ENCODE assay signal across 24 mouse cellular contexts in genomic region chr3:82758967-82759366, GRCm38 (mm10).
"Had no signal": no experiment of that assay in that cellular context is flagged by ENCODE, and none has a peak within 500 bp of the region (broad histone marks: within the 10 kb centered on the region; RNA-seq: fewer than 3 reads in every experiment).

No protein-coding gene starts in this region.

- H3K27ac ChIP-seq: embryonic facial prominence, embryonic 10.5 days; embryonic facial prominence, embryonic 12.5 days; embryonic facial prominence, embryonic 13.5 days; embryonic facial prominence, embryonic 15.5 days; forebrain, embryonic 10.5 days; forebrain, embryonic 12.5 days; forebrain, embryonic 13.5 days; forebrain, embryonic 15.5 days; gastrocnemius, adult 2 months; heart, adult 2 months; heart, embryonic 10.5 days had no signal

- H3K27me3 ChIP-seq: embryonic facial prominence, embryonic 12.5 days; embryonic facial prominence, embryonic 13.5 days; embryonic facial prominence, embryonic 15.5 days; forebrain, embryonic 12.5 days; forebrain, embryonic 13.5 days; forebrain, embryonic 15.5 days had no signal

- H3K9me3 ChIP-seq: embryonic facial prominence, embryonic 10.5 days; embryonic facial prominence, embryonic 12.5 days; embryonic facial prominence, embryonic 13.5 days; embryonic facial prominence, embryonic 15.5 days; forebrain, embryonic 10.5 days; forebrain, embryonic 12.5 days; forebrain, embryonic 13.5 days; forebrain, embryonic 15.5 days; heart, embryonic 10.5 days had no signal

- H3K36me3 ChIP-seq: embryonic facial prominence, embryonic 10.5 days; embryonic facial prominence, embryonic 12.5 days; embryonic facial prominence, embryonic 13.5 days; embryonic facial prominence, embryonic 15.5 days; forebrain, embryonic 10.5 days; forebrain, embryonic 12.5 days; forebrain, embryonic 15.5 days; heart, embryonic 10.5 days had no signal

- H3K9ac ChIP-seq: embryonic facial prominence, embryonic 12.5 days; embryonic facial prominence, embryonic 13.5 days; embryonic facial prominence, embryonic 15.5 days; forebrain, embryonic 12.5 days; forebrain, embryonic 13.5 days; forebrain, embryonic 15.5 days; forebrain, postnatal 0 days had no signal

- H3K4me2 ChIP-seq: embryonic facial prominence, embryonic 12.5 days; embryonic facial prominence, embryonic 13.5 days; embryonic facial prominence, embryonic 15.5 days; forebrain, embryonic 12.5 days; forebrain, embryonic 13.5 days; forebrain, embryonic 15.5 days had no signal

- H3K4me3 ChIP-seq: embryonic facial prominence, embryonic 10.5 days; embryonic facial prominence, embryonic 12.5 days; embryonic facial prominence, embryonic 13.5 days; embryonic facial prominence, embryonic 15.5 days; erythroblast, embryonic 14.5 days; forebrain, embryonic 10.5 days; forebrain, embryonic 12.5 days; forebrain, embryonic 13.5 days; forebrain, embryonic 15.5 days; gastrocnemius, adult 2 months; heart, adult 2 months; heart, embryonic 10.5 days had no signal

- DNase-seq: cerebellum, adult 9-10 months; cerebellum, adult 9-11 months; cerebellum, postnatal 14 days; cerebellum, postnatal 25 days; cerebellum, postnatal 36 days; embryo, embryonic 11 days; forebrain, postnatal 0 days; gastrocnemius, adult 2 months; gastrocnemius, postnatal 10 days; gastrocnemius, postnatal 14 days; gastrocnemius, postnatal 25 days; gastrocnemius, postnatal 36 days; heart, adult 18-20 months; heart, adult 2 months had no signal

- H3K4me1 ChIP-seq: embryonic facial prominence, embryonic 10.5 days; embryonic facial prominence, embryonic 12.5 days; embryonic facial prominence, embryonic 13.5 days; embryonic facial prominence, embryonic 15.5 days; forebrain, embryonic 12.5 days; forebrain, embryonic 13.5 days; forebrain, embryonic 15.5 days; heart, embryonic 10.5 days had no signal
